Mouse (Mus musculus) ES-E14 (cell line): ENCODE data around the gene Plekhm1. TPM values are rescaled to one million over a fixed set of nuclear protein-coding genes. Genes with fewer than 3 reads are reported as not detected.

Source experiments
- DNase-seq: peaks from one replicate; pipeline ENCODE4 v3.0.0-alpha.2; 2013; ENCODE audit warnings: low read depth, low spot score
- H3K27ac ChIP-seq: 2 replicates; pipeline ENCODE4 v1.5.1; 2012; ENCODE audit warnings: low read depth, mild to moderate bottlenecking, low read length, moderate library complexity, mixed read lengths; ENCODE audit not compliant: poor library complexity, insufficient read depth, severe bottlenecking
- H3K36me3 ChIP-seq: 2 replicates; pipeline ENCODE4 v1.6.1; 2012; ENCODE audit warnings: mild to moderate bottlenecking, low read length, moderate library complexity, mixed read lengths; ENCODE audit not compliant: control insufficient read depth, poor library complexity, insufficient read depth, severe bottlenecking
- H3K4me1 ChIP-seq, 2 experiments: fragments of 150-350 bp in 1 of 2; sonication (generic) in 1 of 2; 2 replicates each; pipeline ENCODE4 v1.6.1; 2012; ENCODE audit warnings: low read length in 2 of 2, mild to moderate bottlenecking in 1 of 2, mixed read lengths in 1 of 2; ENCODE audit not compliant: control insufficient read depth in 2 of 2, insufficient read depth in 2 of 2, poor library complexity in 1 of 2
- H3K4me3 ChIP-seq, 2 experiments: fragments of 150-350 bp in 1 of 2; sonication (generic) in 1 of 2; 2 replicates each; pipeline ENCODE4 v1.5.1; 2012; ENCODE audit warnings: low read length in 2 of 2, low read depth in 1 of 2, mild to moderate bottlenecking in 1 of 2, mixed read lengths in 1 of 2; ENCODE audit not compliant: insufficient read depth in 1 of 2, poor library complexity in 1 of 2, severe bottlenecking in 1 of 2
- H3K9ac ChIP-seq: 2 replicates; pipeline ENCODE4 v1.6.1; 2012; ENCODE audit warnings: low read depth, mild to moderate bottlenecking, low read length, mixed read lengths; ENCODE audit not compliant: poor library complexity, insufficient read depth, severe bottlenecking
- H3K9me3 ChIP-seq: fragments of 150-350 bp; sonication (generic); 2 replicates; pipeline ENCODE4 v1.6.1; 2012; ENCODE audit warnings: low read depth, mild to moderate bottlenecking, low read length; ENCODE audit not compliant: control insufficient read depth, insufficient read depth
- CHD2 ChIP-seq: IDR thresholded peaks from 2 replicates; pipeline ENCODE4 v1.6.1; 2014; ENCODE audit warnings: mild to moderate bottlenecking, low read depth, low read length, inconsistent platforms
- HCFC1 ChIP-seq: IDR thresholded peaks from 2 replicates; pipeline ENCODE4 v1.6.1; 2012; ENCODE audit warnings: low read length, inconsistent platforms, borderline replicate concordance; ENCODE audit not compliant: insufficient read depth
- MAFK ChIP-seq: IDR thresholded peaks from 2 replicates; pipeline ENCODE4 v1.6.1; 2014; ENCODE audit warnings: mild to moderate bottlenecking, low read depth, low read length, inconsistent platforms; ENCODE audit not compliant: insufficient read depth
- ZC3H11A ChIP-seq: IDR thresholded peaks from 2 replicates; pipeline ENCODE4 v1.6.1; 2012; ENCODE audit warnings: low read depth, mild to moderate bottlenecking, inconsistent platforms, low read length, borderline replicate concordance
- ZNF384 ChIP-seq: IDR thresholded peaks from 2 replicates; pipeline ENCODE4 v1.6.1; 2012; ENCODE audit warnings: low read depth, low read length, inconsistent platforms
- in situ Hi-C, 2 experiments: fragments of 600-800 bp; cut with MboI; formaldehyde crosslinking; loops; one replicate each; pipeline ENCODE4 v1.15.1; 2025; ENCODE audit warnings: low sequenced_read_pairs in 2 of 2, inconsistent platforms in 1 of 2; ENCODE audit not compliant: unreplicated experiment in 2 of 2
- total RNA-seq: library from RNA; depleted of rRNA; stranded (reverse); fragments of 300-350 nt; gene quantifications from 2 replicates; pipeline ENCODE4 v1.2.3, GENCODE M21; 2012

The Plekhm1 gene
- total RNA-seq, 1 experiment: 11.7 TPM

DNA sequence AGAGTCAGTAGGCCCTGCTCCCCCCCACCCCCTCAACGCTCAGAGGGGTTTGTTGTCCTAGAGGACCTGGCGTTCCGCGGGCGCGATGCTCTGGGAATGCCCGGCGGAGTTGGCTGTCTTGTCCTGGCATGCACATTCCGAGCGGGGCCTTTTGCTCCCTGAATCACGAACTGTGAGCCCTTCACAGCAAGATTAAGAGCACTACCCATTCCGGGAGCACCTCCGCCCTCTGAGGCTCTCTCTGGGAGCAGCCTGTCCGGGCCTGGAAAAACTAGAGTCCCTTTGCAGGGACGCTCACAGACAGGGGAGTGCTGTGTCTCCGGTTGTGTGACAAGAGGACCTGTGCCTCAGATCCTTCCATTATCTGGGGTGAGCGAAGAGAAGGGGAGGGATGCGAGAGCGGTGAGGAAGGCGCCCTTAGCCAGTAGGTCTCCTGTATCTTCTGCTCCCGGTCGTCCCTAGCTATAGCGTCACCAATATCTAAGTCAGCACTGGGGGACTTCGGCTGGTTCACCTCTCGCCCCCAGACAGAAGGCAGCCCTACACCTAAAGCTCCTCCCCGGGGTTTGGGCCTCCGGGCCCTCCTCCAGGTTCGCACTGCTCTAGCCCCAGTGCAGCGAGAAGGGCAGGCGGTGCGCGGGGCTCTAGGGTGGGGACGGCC lies 49.8 kb downstream of the Plekhm1 start:
- in situ Hi-C loops: no loop called here
- Histone ChIP-seq H3K4me3 (peak overlapping the region; percentile 79 to 80), H3K36me3 (peaks cover 17% of the 10 kb centered on the region), H3K9ac (peak overlapping the region; percentile 85), H3K27ac (peak overlapping the region; percentile 41; the same call in 1 of the 2 replicates), H3K9me3 (no peaks in the 10 kb centered on the region), H3K4me1 (peaks cover 0 to 18% of the 10 kb centered on the region in 2 experiments; a peak in 2 of 4 replicates)
- no peak for TF ChIP-seq ZC3H11A
- no peak for TF ChIP-seq HCFC1
- TF ChIP-seq ZNF384: no peak
- no peak for TF ChIP-seq MAFK
- no peak for TF ChIP-seq CHD2
- DNase-seq: no peak

DNA sequence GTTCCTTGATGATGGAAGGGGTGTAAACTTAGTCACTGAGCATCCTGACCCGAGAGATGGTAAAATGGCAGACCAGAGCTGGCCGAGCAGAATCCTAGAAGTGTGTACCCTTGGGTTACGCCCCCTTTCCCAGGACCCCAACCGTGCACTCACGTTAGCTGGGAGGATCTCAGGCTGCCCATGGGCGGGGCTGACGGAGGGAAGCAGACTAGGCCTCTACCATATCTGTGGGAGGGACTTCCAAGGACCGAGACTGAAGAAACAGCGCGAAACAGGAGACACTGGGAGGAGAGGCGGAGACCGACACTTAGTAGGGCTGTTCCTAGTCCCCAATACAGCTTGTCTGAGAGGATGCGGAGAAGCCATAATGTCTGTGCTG lies 50.4 kb downstream of the Plekhm1 start:
- Histone ChIP-seq H3K4me3 (peak overlapping the region; percentile 79 to 80), H3K36me3 (peaks cover 11% of the 10 kb centered on the region), H3K9me3 (no peaks in the 10 kb centered on the region), H3K9ac (peak overlapping the region; percentile 85; the same call in 1 of the 2 replicates), H3K27ac (peak overlapping the region; percentile 9; the same call in 1 of the 2 replicates), H3K4me1 (peaks cover 0 to 22% of the 10 kb centered on the region in 2 experiments; a peak in 2 of 4 replicates)
- in situ Hi-C loops: no loop called here
- TF ChIP-seq HCFC1: no peak
- no peak for TF ChIP-seq MAFK
- no peak for TF ChIP-seq CHD2
- TF ChIP-seq ZNF384: no peak
- no peak for TF ChIP-seq ZC3H11A
- DNase-seq: peak; percentile 68

DNA sequence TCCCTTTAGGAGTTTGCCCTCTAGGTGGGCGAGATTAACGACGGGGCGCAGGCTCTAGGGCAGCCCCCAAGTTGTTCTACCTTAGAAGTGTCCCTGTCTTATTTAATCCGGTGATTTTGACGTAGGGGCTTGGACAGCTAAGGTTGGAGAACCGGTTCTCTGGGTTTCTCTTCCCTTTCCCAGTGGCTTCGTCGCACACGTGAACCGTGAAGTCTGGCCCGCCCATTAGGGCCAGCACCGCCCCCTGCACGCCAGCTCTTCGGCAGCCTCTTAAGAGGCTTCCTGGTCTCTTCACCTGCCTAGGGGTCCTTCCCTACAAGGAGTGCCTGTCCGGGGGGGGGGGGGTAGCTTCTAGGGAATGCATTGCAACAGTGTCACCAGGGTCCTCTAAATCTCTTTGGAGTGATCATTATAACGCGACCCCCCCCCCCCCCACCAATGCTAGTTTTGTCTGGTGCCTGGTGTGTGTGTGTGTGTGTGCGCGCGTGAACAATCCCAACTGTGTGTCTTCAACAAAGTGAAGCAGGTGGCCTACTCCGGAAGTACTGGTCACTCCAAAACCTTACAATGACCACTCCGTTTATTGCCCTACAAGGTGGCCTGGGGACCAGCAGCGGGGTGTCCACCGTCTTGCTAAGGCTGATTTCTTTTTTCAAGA lies 51.0 kb downstream of the Plekhm1 start:
- Histone ChIP-seq H3K4me3 (peak overlapping the region; percentile 74 to 80), H3K36me3 (peaks cover 6% of the 10 kb centered on the region), H3K4me1 (peaks cover 0 to 24% of the 10 kb centered on the region in 2 experiments; a peak in 2 of 4 replicates), H3K9ac (no peak overlapping the region), H3K9me3 (no peaks in the 10 kb centered on the region), H3K27ac (peak overlapping the region; percentile 9; the same call in 1 of the 2 replicates)
- no peak for DNase-seq
- TF ChIP-seq ZNF384 (no peak), CHD2 (no peak), HCFC1 (no peak), MAFK (no peak)
- in situ Hi-C loops: no loop called here

DNA sequence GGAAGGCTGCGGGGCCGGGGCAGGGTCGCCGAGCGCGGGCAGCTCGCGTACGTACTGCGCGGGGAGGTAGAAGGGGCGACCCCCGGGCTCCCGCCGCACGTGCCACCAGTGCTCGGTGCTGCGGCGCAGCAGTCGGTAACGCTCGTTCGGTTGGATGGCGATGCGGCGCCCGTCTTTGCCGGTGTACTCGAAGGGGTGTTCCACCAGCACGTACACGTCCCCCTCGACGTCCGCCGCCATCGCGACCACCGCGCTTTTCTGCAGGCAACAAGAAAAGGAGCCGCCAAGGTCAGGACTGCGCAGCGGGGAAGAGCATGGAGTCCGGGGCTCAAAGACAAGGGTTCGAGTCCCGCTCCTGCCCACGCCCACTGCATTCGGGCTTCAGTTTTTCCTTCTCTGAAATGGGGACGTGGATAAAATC lies 51.8 kb downstream of the Plekhm1 start:
- TF ChIP-seq CHD2 (no peak), MAFK (no peak), ZC3H11A (no peak), HCFC1 (no peak), ZNF384 (no peak)
- in situ Hi-C loops: no loop called here
- H3K9me3 ChIP-seq: no peaks in the 10 kb centered on the region
- no peaks in the 10 kb centered on the region; the same call in 1 of the 2 replicates for H3K36me3 ChIP-seq
- H3K4me1 ChIP-seq: peaks cover 0 to 29% of the 10 kb centered on the region in 2 experiments; a peak in 2 of 4 replicates
- DNase-seq: no peak
- peak overlapping the region; percentile 77 for H3K9ac ChIP-seq
- peak overlapping the region; percentile 74 to 80 for H3K4me3 ChIP-seq
- no peak overlapping the region for H3K27ac ChIP-seq
